Mouse (Mus musculus) forelimb bud, embryonic 11.5 days (tissue): ENCODE results near the gene Gm20388.

Experiments
- DNase-seq: peaks from one replicate; pipeline ENCODE4 v3.0.0-alpha.2; 2012; ENCODE audit warnings: low read depth, low spot score

The Gm20388 gene

GRCm38 (mm10) chr8:120227578-120227876 is 316.9 kb downstream of the Gm20388 start:
- no peak for DNase-seq

- peak; percentile 76 for DNase-seq
Observed at GRCm38 (mm10) chr8:120227891-120228591, 317.4 kb downstream of the Gm20388 start, which contains the start of gene Gse1. Gse1 (plus strand) TSS chr8:120228456.

GRCm38 (mm10) chr8:120228781-120229573 is 318.3 kb downstream of the Gm20388 start:
- no peak for DNase-seq

- no peak for DNase-seq
Observed at GRCm38 (mm10) chr8:120229574-120229916, 318.9 kb downstream of the Gm20388 start.

- DNase-seq = no peak
Observed at GRCm38 (mm10) chr8:120230081-120230480, 319.4 kb downstream of the Gm20388 start.

- no peak for DNase-seq
Observed at GRCm38 (mm10) chr8:120230715-120231614, 320.3 kb downstream of the Gm20388 start.

- DNase-seq = no peak
Observed at GRCm38 (mm10) chr8:120231870-120232269, 321.2 kb downstream of the Gm20388 start.

GRCm38 (mm10) chr8:120232398-120232797 is 321.8 kb downstream of the Gm20388 start:
- no peak for DNase-seq

GRCm38 (mm10) chr8:120232913-120233312 is 322.3 kb downstream of the Gm20388 start:
- no peak for DNase-seq

GRCm38 (mm10) chr8:120234457-120234856 is 323.8 kb downstream of the Gm20388 start:
- no peak for DNase-seq

GRCm38 (mm10) chr8:120234866-120235265 is 324.2 kb downstream of the Gm20388 start:
- no peak for DNase-seq

GRCm38 (mm10) chr8:120243222-120243621 is 332.6 kb downstream of the Gm20388 start:
- no peak for DNase-seq

- DNase-seq = no peak
Observed at GRCm38 (mm10) chr8:120243916-120244451, 333.3 kb downstream of the Gm20388 start.

- no peak for DNase-seq
Observed at GRCm38 (mm10) chr8:120244553-120244952, 333.9 kb downstream of the Gm20388 start.

GRCm38 (mm10) chr8:120247618-120248017 is 337.0 kb downstream of the Gm20388 start:
- no peak for DNase-seq

GRCm38 (mm10) chr8:120248031-120248430 is 337.4 kb downstream of the Gm20388 start:
- no peak for DNase-seq

- no peak for DNase-seq
Observed at GRCm38 (mm10) chr8:120248451-120248850, 337.8 kb downstream of the Gm20388 start.

GRCm38 (mm10) chr8:120249800-120250336 is 339.2 kb downstream of the Gm20388 start:
- DNase-seq = no peak

GRCm38 (mm10) chr8:120250750-120251410 is 340.2 kb downstream of the Gm20388 start:
- no peak for DNase-seq

GRCm38 (mm10) chr8:120251411-120252035 is 340.9 kb downstream of the Gm20388 start:
- DNase-seq = no peak

- DNase-seq = no peak
Observed at GRCm38 (mm10) chr8:120253626-120254025, 343.0 kb downstream of the Gm20388 start.
